ENCODE assay signal across 8 mouse cellular contexts in the genomic region with DNA sequence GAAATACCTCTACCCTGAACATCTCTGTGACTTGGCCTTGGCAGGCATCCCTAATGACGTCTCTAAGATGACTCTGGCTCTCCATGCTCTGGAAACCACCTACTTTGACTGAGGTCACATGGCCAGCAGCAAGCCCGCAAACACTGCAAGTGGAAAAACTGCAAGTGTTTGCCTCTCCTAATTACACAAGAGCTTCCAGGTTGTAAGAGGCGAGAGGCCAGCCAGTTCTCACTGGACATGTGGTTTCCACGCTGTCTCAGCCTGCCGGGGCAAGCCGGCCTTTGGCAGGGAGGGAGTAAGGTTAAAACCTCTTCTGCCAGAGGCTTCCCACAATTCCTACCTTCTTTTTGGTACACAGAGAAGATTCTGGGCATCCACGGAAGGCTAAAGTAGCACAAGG.
DNase-seq lines count a peak whose midpoint lies in the region; ATAC-seq lines count a peak whose summit lies in the region.

No protein-coding gene starts in this region.

- intact Hi-C loops in heart, postnatal 25 days (cut with DNase I) = loop anchor here (5.0 kb wide), 1 partner anchor 78 kb away; a partner anchor contains a TSS

- H3K9ac ChIP-seq in forebrain, embryonic 11.5 days (ENCODE audit: low read length) = no peak overlapping the region
- no peak overlapping the region for H3K9ac ChIP-seq in intestine, embryonic 15.5 days

- WGBS in forebrain, embryonic 10.5 days = 80% methylated on average over 7 of the region's 7 CpGs
- WGBS in forebrain, embryonic 11.5 days = 81% methylated on average over 7 of the region's 7 CpGs
- WGBS in intestine, embryonic 15.5 days = 56% methylated on average over 7 of the region's 7 CpGs

- no peak overlapping the region for H3K4me2 ChIP-seq in forebrain, embryonic 11.5 days (ENCODE audit: low read depth, low read length, severe bottlenecking)
- H3K4me2 ChIP-seq in intestine, embryonic 15.5 days (replicated peaks) = no peak overlapping the region

- no peak for DNase-seq in forebrain, embryonic 10.5 days (ENCODE audit: extremely low spot score, low spot score)
- DNase-seq in forebrain, embryonic 11.5 days (ENCODE audit: low spot score) = no peak
- DNase-seq in adrenal gland, adult 8-10 months = peak; percentile 25
- peak; percentile 46 for DNase-seq in heart, postnatal 25 days (ENCODE audit: low spot score)
- DNase-seq in lung, postnatal 14 days = peak; percentile 67
- DNase-seq in layer of hippocampus, adult 8-10 months (ENCODE audit: low spot score in 2 of 2) = no peak

- 0 out of 2 replicates have a peak, but pooled peaks cover 4% of the 10 kb centered on the region for H3K27me3 ChIP-seq in forebrain, embryonic 10.5 days (ENCODE audit: poor library complexity, severe bottlenecking)
- no peaks in the 10 kb centered on the region for H3K27me3 ChIP-seq in forebrain, embryonic 11.5 days (ENCODE audit: control insufficient read depth, insufficient read depth, low read length)
- no peaks in the 10 kb centered on the region for H3K27me3 ChIP-seq in intestine, embryonic 15.5 days (replicated peaks)

- H3K9me3 ChIP-seq in forebrain, embryonic 10.5 days = no peaks in the 10 kb centered on the region
- no peaks in the 10 kb centered on the region; the same call in 1 of the 2 replicates for H3K9me3 ChIP-seq in forebrain, embryonic 11.5 days (ENCODE audit: control insufficient read depth, low read length)
- H3K9me3 ChIP-seq in intestine, embryonic 15.5 days = no peaks in the 10 kb centered on the region

- ATAC-seq in forebrain, embryonic 11.5 days (replicated peaks; ENCODE audit: low FRiP score) = no peak
- no peak for ATAC-seq in intestine, embryonic 15.5 days
- no peak for ATAC-seq in megakaryocyte, adult 5-6 weeks (ENCODE audit: poor library complexity, severe bottlenecking)

- H3K27ac ChIP-seq in forebrain, embryonic 10.5 days = peak overlapping the region; percentile 54; the same call in 1 of the 2 replicates
- no peak overlapping the region for H3K27ac ChIP-seq in forebrain, embryonic 11.5 days (ENCODE audit: low read depth, low read length)
- no peak overlapping the region for H3K27ac ChIP-seq in intestine, embryonic 15.5 days

- no peaks in the 10 kb centered on the region for H3K36me3 ChIP-seq in forebrain, embryonic 10.5 days (replicated peaks)
- no peaks in the 10 kb centered on the region for H3K36me3 ChIP-seq in forebrain, embryonic 11.5 days (ENCODE audit: control insufficient read depth, insufficient read depth, low read length)
- H3K36me3 ChIP-seq in intestine, embryonic 15.5 days = no peaks in the 10 kb centered on the region

- H3K4me3 ChIP-seq in forebrain, embryonic 10.5 days = no peak overlapping the region
- H3K4me3 ChIP-seq in forebrain, embryonic 11.5 days (ENCODE audit: low read depth, low read length) = no peak overlapping the region
- H3K4me3 ChIP-seq in intestine, embryonic 15.5 days (replicated peaks) = no peak overlapping the region

- peaks cover 24% of the 10 kb centered on the region for H3K4me1 ChIP-seq in forebrain, embryonic 10.5 days
- peaks cover 3% of the 10 kb centered on the region; the same call in 1 of the 2 replicates for H3K4me1 ChIP-seq in forebrain, embryonic 11.5 days (replicated peaks; ENCODE audit: control insufficient read depth, insufficient read depth, low read length)
- H3K4me1 ChIP-seq in intestine, embryonic 15.5 days (replicated peaks) = no peaks in the 10 kb centered on the region

Comparison
In these comparisons a context has a peak if more than half of its experiments do, and no peak if none do; other contexts are left out.
1. DNase-seq: peak in adrenal gland, adult 8-10 months (single experiment), heart, postnatal 25 days (single experiment) and lung, postnatal 14 days (single experiment); none in forebrain, embryonic 10.5 days (single experiment), forebrain, embryonic 11.5 days (single experiment) and layer of hippocampus, adult 8-10 months (0 of 2).